Mouse (Mus musculus): ENCODE measurements around the gene Sult6b2.
A peak's percentile ranks its signal among the peaks of the same experiment; 100 is the strongest.

Sult6b2 gene

GRCm38 (mm10) chr6:142810239-142810638 lies 5.9 kb upstream of the Sult6b2 start:
- DNase-seq (ENCODE audit: low spot score), result no peak

DNA sequence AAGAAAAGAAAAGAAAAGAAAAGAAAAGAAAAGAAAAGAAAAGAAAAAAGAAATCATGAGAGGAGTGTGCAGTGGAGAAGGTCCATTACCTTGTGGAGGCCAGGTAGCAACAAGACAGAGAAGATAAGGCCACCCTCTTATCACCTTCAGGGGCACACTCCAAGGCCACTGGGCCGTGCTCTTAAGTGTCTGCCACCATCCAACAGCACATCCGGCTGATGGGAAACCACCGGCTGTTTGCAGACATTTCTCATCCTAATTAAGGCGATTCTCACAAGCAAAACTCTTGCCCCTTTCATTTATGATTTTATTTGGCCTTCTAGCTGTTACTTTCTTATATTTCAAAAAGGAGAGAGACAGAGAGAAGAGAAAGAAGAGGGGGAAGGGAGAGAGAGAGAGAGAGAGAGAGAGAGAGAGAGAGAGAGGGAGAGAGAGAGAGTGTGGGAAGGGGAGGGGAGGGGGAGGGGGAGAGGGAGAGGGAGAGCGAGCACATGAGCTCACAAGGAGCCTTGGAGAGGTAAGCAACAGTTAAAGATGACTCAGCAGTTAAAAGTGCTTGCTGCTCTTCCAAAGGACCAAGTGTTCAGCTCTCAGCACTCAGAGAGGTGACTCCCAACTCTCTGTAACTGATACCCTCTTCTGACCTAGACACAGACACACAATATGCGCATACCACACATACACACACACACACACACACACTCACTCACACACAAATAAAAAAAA lies 5.2 kb upstream of the Sult6b2 start:
- DNase-seq (ENCODE audit: low spot score), result no peak

DNA sequence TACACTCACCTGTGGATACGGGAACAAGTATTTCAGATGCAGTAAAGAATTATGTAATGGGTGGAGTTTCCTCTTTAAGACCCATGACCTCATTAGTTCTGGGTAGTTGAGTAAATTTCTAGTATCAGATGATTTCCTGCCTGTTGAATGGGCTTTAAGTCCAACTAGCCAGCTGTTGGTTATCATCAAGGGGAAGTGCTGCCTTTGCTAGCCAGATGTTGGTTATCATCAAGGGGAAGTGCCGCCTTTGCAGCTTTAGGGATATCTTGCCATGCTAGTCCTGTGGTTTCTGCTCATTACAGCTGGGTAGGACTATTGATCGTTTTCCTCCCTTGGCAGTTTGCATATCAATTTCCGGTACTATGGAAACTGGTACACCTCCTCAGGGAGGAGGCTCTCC lies 2.0 kb upstream of the Sult6b2 start:
- DNase-seq (ENCODE audit: low spot score), result no peak

- peak; percentile 37 for DNase-seq (ENCODE audit: low spot score)
Measured at GRCm38 (mm10) chr6:142802617-142803525, 1.4 kb downstream of the Sult6b2 start.

DNA sequence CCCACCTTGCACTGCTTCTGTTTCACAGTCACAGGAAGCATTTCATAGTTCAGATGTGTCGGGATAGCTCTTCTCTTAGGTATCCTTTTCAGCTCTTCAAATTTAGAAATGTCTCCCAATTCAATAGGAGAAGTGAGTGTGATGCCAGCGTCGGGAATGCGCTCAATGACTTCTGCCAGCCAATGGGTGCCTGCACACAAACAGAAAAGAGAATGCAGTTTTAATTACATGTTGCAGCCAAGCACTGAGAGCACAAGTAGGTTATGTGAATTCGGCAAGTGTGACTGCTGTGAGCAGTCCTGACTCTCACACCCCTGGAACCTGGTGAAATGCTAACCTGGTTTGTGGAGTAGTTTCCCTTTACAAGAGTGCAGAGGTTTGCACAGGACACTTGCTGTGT lies 2.6 kb downstream of the Sult6b2 start:
- DNase-seq (ENCODE audit: low spot score), result no peak

GRCm38 (mm10) chr6:142799704-142800374 lies 4.5 kb downstream of the Sult6b2 start:
- no peak for DNase-seq (ENCODE audit: low spot score)

DNA sequence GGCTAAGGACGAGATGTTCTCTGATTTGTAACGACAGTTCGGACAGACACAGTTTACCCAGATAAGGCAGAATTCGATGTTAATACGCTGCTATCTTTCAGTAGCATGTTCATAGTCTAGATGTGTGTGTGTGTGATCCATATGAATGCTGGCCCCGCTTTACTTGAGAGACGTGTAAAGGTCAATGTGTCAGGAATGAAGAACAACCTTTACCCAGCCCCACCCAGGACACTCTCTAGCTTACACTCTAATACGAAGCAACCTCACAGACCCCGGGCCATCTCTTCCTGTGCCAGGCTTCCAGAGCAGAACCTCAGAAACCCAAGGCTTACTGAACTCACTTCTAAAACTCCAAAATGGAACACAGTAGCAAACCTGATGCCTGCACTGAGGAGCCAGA lies 5.5 kb downstream of the Sult6b2 start:
- no peak for DNase-seq (ENCODE audit: low spot score)

GRCm38 (mm10) chr6:142797996-142798395 lies 6.3 kb downstream of the Sult6b2 start:
- DNase-seq (ENCODE audit: low spot score), result no peak

- no peak for DNase-seq (ENCODE audit: low spot score)
Measured at GRCm38 (mm10) chr6:142795655-142796441, 8.5 kb downstream of the Sult6b2 start.

DNA sequence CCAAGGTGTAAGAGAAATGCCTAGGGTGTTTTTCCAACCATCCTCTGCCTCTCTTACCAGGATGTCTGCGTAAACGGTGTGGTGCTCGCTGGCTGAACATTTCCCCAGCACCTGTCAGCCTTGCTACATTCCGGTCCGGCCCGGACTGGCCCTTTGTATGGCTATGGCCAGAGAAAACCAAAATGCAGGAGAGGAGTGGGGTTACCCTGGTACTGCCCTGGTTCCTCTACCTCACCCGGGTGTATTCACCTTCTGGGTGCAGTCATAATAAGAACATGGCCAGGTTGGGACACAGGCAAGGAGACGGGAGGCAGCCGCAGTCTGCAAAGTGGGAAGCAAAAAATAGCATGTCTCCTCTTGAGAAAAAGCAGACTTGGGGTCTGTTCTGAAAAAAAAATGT lies 9.2 kb downstream of the Sult6b2 start:
- DNase-seq (ENCODE audit: low spot score), result no peak

GRCm38 (mm10) chr6:142793468-142793867 lies 10.8 kb downstream of the Sult6b2 start:
- peak; percentile 42 for DNase-seq (ENCODE audit: low spot score)

DNA sequence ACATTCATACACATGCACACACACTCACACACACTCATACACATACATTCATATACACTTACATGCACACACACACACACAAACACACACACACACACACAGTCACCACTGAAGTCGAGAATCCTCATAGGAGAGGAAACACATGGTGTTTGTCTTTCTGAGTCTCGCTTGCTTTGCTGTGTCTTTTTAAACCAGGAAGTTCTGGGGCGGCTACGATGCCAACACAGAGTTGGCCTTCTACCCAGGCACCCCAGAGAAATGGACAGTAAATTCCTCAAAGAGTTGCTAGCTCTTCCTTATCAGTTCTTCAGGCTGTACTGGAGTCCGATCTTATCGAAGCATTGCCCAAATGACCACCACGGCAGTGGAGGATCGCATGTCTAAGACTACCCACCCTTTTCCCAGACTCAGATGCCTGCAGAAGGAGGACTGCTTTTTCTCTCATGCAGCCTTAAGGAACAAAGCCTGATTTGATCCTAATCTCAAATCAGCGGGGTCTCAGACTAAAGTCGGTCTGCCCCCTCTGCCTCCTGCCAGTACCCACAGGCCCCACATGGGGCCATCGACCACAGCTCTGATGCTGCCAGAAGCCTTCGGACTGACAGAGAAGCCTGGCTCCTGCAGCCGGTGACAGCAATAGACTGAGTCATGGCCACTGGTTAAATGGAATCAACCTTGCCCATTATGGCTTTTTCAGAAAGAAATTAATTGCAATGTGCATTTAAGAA lies 11.9 kb downstream of the Sult6b2 start:
- no peak for DNase-seq (ENCODE audit: low spot score)

GRCm38 (mm10) chr6:142789736-142790135 lies 14.6 kb downstream of the Sult6b2 start:
- no peak for DNase-seq (ENCODE audit: low spot score)

DNA sequence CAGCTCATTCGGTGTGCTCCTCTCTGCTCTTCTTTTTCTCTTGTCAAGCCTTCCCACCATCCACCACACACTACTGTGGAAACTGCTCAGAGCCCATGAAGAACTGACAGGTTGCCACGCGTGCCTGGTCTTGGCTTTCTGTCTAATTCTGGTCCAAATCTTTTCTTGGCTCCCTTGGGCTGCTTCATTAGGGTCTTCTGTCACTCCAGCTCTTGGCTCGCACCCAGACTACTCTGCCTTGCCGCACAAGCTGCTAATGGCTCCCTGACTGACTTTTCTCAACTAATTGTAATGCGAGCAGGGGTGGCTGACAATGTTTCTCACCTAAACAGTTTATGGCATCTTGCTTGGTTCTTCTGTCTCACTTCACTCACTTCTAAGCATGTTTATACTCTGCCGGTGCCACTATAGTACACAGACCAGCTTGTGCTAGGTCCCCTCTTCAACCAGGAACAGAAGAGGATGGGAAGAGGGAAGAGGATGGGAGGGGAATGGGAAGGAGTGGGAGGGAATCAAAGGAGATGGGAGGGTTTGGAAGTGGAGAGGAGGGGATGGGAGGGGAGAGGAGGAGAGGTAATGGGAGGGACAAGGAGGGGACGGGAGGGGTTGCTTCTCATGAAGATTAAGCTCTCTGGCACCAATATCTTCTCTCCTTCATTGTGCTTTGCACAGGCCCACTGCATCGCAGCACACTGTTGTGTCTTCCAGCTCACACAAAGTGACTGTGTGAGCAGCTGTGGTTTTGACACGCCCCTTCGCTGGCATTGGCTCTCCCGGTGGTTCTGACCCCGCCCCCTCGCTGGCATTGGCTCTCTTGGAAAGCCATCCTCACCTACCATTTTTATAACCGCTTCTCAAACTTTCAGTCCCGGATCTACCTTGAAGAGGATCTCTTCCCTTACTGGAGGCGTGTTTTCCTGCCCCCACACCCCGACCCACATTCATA lies 16.0 kb downstream of the Sult6b2 start:
- no peak for DNase-seq (ENCODE audit: low spot score)

DNA sequence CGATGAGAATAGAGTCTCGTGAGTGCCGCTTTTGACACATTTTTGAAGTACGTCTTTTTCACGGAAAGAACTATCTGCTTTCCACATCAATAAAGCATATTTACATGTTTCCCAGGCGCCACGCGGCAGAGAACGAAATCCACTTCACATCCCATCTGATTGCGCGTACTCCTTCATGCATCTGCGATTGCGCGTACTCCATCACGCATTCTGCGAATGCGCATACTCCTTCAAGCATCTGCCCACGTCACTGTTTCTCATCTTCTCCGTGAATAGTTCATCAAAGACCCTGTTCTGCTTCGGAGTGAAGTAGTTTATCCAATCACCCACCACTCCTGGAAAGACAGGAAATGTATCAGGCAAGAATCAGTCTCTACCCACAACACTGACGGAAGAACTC lies 18.2 kb downstream of the Sult6b2 start:
- DNase-seq (ENCODE audit: low spot score), result no peak

GRCm38 (mm10) chr6:142785343-142785742 lies 19.0 kb downstream of the Sult6b2 start:
- peak; percentile 72 for DNase-seq (ENCODE audit: low spot score)

- no peak for DNase-seq (ENCODE audit: low spot score)
Measured at GRCm38 (mm10) chr6:142781286-142781685, 23.0 kb downstream of the Sult6b2 start.

GRCm38 (mm10) chr6:142780574-142781033 lies 23.7 kb downstream of the Sult6b2 start:
- DNase-seq (ENCODE audit: low spot score), result no peak

DNA sequence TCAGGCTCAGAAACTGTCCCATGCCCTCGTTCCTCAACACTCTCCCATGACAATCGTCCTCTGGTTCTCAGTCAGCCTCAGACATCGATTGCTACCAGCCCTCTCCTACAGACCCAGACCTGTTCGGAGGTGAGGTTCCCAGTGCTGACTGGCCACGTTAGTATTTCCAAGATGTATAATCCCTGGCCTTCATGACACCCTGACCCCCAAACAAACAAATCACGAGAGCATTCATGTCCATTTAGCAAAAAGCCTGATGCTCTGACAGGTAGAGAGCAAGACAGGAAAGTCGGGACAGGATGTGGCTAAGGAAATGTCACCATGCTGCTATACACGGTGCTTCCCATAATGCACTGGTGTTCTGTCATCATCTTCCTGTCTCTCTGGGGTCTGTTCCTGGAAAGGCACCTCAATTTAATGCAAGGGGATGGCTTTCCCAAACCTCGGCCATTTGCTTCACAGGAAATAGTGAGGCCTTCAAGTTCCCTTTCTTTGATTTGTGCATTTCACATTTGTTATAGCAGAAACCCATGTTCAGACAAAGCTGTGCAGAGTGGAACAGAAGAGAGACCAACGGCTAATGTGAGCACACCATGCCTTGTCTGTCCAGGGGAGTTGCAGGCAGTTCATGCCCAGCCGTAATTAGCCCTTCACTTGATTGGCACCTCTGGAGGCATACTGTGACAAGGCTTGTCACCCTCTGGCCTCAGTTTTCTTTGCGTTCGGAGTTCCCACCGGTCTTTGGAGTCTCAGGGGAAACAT lies 24.3 kb downstream of the Sult6b2 start:
- DNase-seq (ENCODE audit: low spot score), result no peak
